Mouse (Mus musculus): ENCODE measurements at regions not wholly inside any gene's neighbourhood (a gene's known extent, or its start where the extent isn't known, plus 50 kb on each side); places are given as distances from the start of the nearest gene placed in this dataset.

- TF ChIP-seq HCFC1 (IDR thresholded peaks at IDR 0.05; ENCODE audit: borderline replicate concordance, insufficient read depth, low read length) (no peak), MAFK (IDR thresholded peaks at IDR 0.05; ENCODE audit: insufficient read depth, low read depth, low read length) (no peak)
- no peaks in the 10 kb centered on the region for H3K9me3 ChIP-seq (ENCODE audit: control insufficient read depth, insufficient read depth, low read depth, low read length)
- DNase-seq (ENCODE audit: low read depth, low spot score), result no peak
- H3K4me1 ChIP-seq (ENCODE audit: control insufficient read depth in 2 of 2, insufficient read depth in 2 of 2, low read length in 2 of 2, poor library complexity in 1 of 2), result no peaks in the 10 kb centered on the region
- no peaks in the 10 kb centered on the region for H3K36me3 ChIP-seq (ENCODE audit: control insufficient read depth, insufficient read depth, low read length, poor library complexity, severe bottlenecking)
- no peak overlapping the region for H3K27ac ChIP-seq (ENCODE audit: insufficient read depth, low read depth, low read length, poor library complexity, severe bottlenecking)
- no peak overlapping the region for H3K4me3 ChIP-seq (ENCODE audit: insufficient read depth in 1 of 2, low read depth in 1 of 2, low read length in 2 of 2, poor library complexity in 1 of 2, severe bottlenecking in 1 of 2)
- no peak overlapping the region for H3K9ac ChIP-seq (ENCODE audit: insufficient read depth, low read depth, low read length, poor library complexity, severe bottlenecking)
- in situ Hi-C loops (cut with MboI; ENCODE audit: low sequenced_read_pairs in 2 of 2, unreplicated experiment in 2 of 2), result loop anchor here in 1 of 2 experiments (10.0 kb wide), 1 partner anchor 203 kb away; no protein-coding TSS in a partner anchor
These were observed 553.7 kb downstream of the Zfp619 start for GRCm38 (mm10) chr7:40071313-40071712.

GRCm38 (mm10) chr7:40072478-40072877 lies 554.9 kb downstream of the Zfp619 start:
- H3K4me3 ChIP-seq (ENCODE audit: insufficient read depth in 1 of 2, low read depth in 1 of 2, low read length in 2 of 2, poor library complexity in 1 of 2, severe bottlenecking in 1 of 2), result no peak overlapping the region
- no peak overlapping the region for H3K27ac ChIP-seq (ENCODE audit: insufficient read depth, low read depth, low read length, poor library complexity, severe bottlenecking)
- H3K9me3 ChIP-seq (ENCODE audit: control insufficient read depth, insufficient read depth, low read depth, low read length), result no peaks in the 10 kb centered on the region
- DNase-seq (ENCODE audit: low read depth, low spot score), result no peak
- H3K9ac ChIP-seq (ENCODE audit: insufficient read depth, low read depth, low read length, poor library complexity, severe bottlenecking), result no peak overlapping the region
- in situ Hi-C loops (cut with MboI; ENCODE audit: low sequenced_read_pairs in 2 of 2, unreplicated experiment in 2 of 2), result loop anchor here in 1 of 2 experiments (10.0 kb wide), 1 partner anchor 202 kb away; no protein-coding TSS in a partner anchor
- no peak for TF ChIP-seq ZC3H11A (IDR thresholded peaks at IDR 0.05; ENCODE audit: borderline replicate concordance, low read depth, low read length)
- no peak for TF ChIP-seq ZNF384 (IDR thresholded peaks at IDR 0.05; ENCODE audit: low read depth, low read length)
- no peak for TF ChIP-seq CHD2 (IDR thresholded peaks at IDR 0.05; ENCODE audit: low read depth, low read length)
- no peak for TF ChIP-seq MAFK (IDR thresholded peaks at IDR 0.05; ENCODE audit: insufficient read depth, low read depth, low read length)
- TF ChIP-seq HCFC1 (IDR thresholded peaks at IDR 0.05; ENCODE audit: borderline replicate concordance, insufficient read depth, low read length), result no peak
- no peaks in the 10 kb centered on the region for H3K36me3 ChIP-seq (ENCODE audit: control insufficient read depth, insufficient read depth, low read length, poor library complexity, severe bottlenecking)
- H3K4me1 ChIP-seq (ENCODE audit: control insufficient read depth in 2 of 2, insufficient read depth in 2 of 2, low read length in 2 of 2, poor library complexity in 1 of 2), result no peaks in the 10 kb centered on the region

DNA sequence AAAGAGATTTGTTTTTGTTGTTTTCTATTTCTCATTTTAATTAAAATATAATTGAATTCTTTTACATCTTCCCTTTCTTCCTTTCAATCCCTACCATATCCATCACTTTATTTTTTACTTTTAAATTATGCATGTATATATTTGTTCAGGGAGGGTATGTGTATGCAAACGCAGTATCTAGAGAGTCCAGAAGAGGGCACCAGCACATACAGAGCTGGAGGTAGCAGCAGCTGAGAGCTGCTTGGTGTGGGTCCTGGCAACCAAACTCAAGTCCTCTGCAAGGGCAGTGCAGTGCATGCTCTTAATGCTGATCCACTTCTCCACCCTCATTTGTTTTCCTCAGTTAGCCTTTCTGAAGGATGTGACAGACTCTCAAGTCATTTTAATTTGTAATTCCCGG lies 568.7 kb downstream of the Zfp619 start:
- H3K27ac ChIP-seq (ENCODE audit: insufficient read depth, low read depth, low read length, poor library complexity, severe bottlenecking), result no peak overlapping the region
- H3K9me3 ChIP-seq (ENCODE audit: control insufficient read depth, insufficient read depth, low read depth, low read length), result no peaks in the 10 kb centered on the region
- no peak overlapping the region for H3K4me3 ChIP-seq (ENCODE audit: insufficient read depth in 1 of 2, low read depth in 1 of 2, low read length in 2 of 2, poor library complexity in 1 of 2, severe bottlenecking in 1 of 2)
- H3K9ac ChIP-seq (ENCODE audit: insufficient read depth, low read depth, low read length, poor library complexity, severe bottlenecking), result no peak overlapping the region
- no peaks in the 10 kb centered on the region for H3K4me1 ChIP-seq (ENCODE audit: control insufficient read depth in 2 of 2, insufficient read depth in 2 of 2, low read length in 2 of 2, poor library complexity in 1 of 2)
- DNase-seq (ENCODE audit: low read depth, low spot score), result peak; percentile 16
- in situ Hi-C loops (cut with MboI; ENCODE audit: low sequenced_read_pairs in 2 of 2, unreplicated experiment in 2 of 2), result loop anchor here in 1 of 2 experiments (25.0 kb wide), 1 partner anchor 201 kb away; no protein-coding TSS in a partner anchor
- H3K36me3 ChIP-seq (ENCODE audit: control insufficient read depth, insufficient read depth, low read length, poor library complexity, severe bottlenecking), result no peaks in the 10 kb centered on the region
- TF ChIP-seq ZC3H11A (IDR thresholded peaks at IDR 0.05; ENCODE audit: borderline replicate concordance, low read depth, low read length) (peak; percentile 71; the same call in 1 of the 2 replicates), HCFC1 (IDR thresholded peaks at IDR 0.05; ENCODE audit: borderline replicate concordance, insufficient read depth, low read length) (no peak)

GRCm38 (mm10) chr7:40097094-40097493 lies 579.5 kb downstream of the Zfp619 start:
- in situ Hi-C loops (cut with MboI; ENCODE audit: low sequenced_read_pairs in 2 of 2, unreplicated experiment in 2 of 2), result loop anchor here in 1 of 2 experiments (25.0 kb wide), 1 partner anchor 190 kb away; no protein-coding TSS in a partner anchor
- Histone ChIP-seq H3K36me3 (ENCODE audit: control insufficient read depth, insufficient read depth, low read length, poor library complexity, severe bottlenecking) (no peaks in the 10 kb centered on the region), H3K9ac (ENCODE audit: insufficient read depth, low read depth, low read length, poor library complexity, severe bottlenecking) (no peak overlapping the region), H3K4me1 (ENCODE audit: control insufficient read depth in 2 of 2, insufficient read depth in 2 of 2, low read length in 2 of 2, poor library complexity in 1 of 2) (no peaks in the 10 kb centered on the region), H3K4me3 (ENCODE audit: insufficient read depth in 1 of 2, low read depth in 1 of 2, low read length in 2 of 2, poor library complexity in 1 of 2, severe bottlenecking in 1 of 2) (no peak overlapping the region), H3K27ac (ENCODE audit: insufficient read depth, low read depth, low read length, poor library complexity, severe bottlenecking) (no peak overlapping the region), H3K9me3 (ENCODE audit: control insufficient read depth, insufficient read depth, low read depth, low read length) (no peaks in the 10 kb centered on the region)
- no peak for DNase-seq (ENCODE audit: low read depth, low spot score)
- TF ChIP-seq HCFC1 (IDR thresholded peaks at IDR 0.05; ENCODE audit: borderline replicate concordance, insufficient read depth, low read length), result no peak
- TF ChIP-seq ZC3H11A (IDR thresholded peaks at IDR 0.05; ENCODE audit: borderline replicate concordance, low read depth, low read length), result no peak
- TF ChIP-seq ZNF384 (IDR thresholded peaks at IDR 0.05; ENCODE audit: low read depth, low read length), result no peak
- no peak for TF ChIP-seq CHD2 (IDR thresholded peaks at IDR 0.05; ENCODE audit: low read depth, low read length)
- no peak for TF ChIP-seq MAFK (IDR thresholded peaks at IDR 0.05; ENCODE audit: insufficient read depth, low read depth, low read length)
